Mouse (Mus musculus): ENCODE data around the gene Gm20388.

The Gm20388 gene

GRCm38 (mm10) chr8:122902581-122902980, 2991.9 kb downstream of the Gm20388 start:
- no peak for DNase-seq

GRCm38 (mm10) chr8:122903002-122903401, 2992.4 kb downstream of the Gm20388 start:
- DNase-seq: no peak

- no peak for DNase-seq
Observed at GRCm38 (mm10) chr8:122904496-122904895, 2993.9 kb downstream of the Gm20388 start.

GRCm38 (mm10) chr8:122905346-122905745, 2994.7 kb downstream of the Gm20388 start:
- DNase-seq: no peak

- DNase-seq: peak; percentile 91
Observed at GRCm38 (mm10) chr8:122906463-122907021, 2995.9 kb downstream of the Gm20388 start.

- no peak for DNase-seq
Observed at GRCm38 (mm10) chr8:122912150-122912549, 3001.5 kb downstream of the Gm20388 start.

GRCm38 (mm10) chr8:122912871-122913270, 3002.2 kb downstream of the Gm20388 start:
- no peak for DNase-seq

GRCm38 (mm10) chr8:122916766-122917165, 3006.1 kb downstream of the Gm20388 start:
- no peak for DNase-seq

GRCm38 (mm10) chr8:122917531-122918392, 3007.1 kb downstream of the Gm20388 start:
- DNase-seq: peak; percentile 67

- no peak for DNase-seq
Observed at GRCm38 (mm10) chr8:122918438-122919107, 3007.9 kb downstream of the Gm20388 start.

- no peak for DNase-seq
Observed at GRCm38 (mm10) chr8:122920890-122921289, 3010.2 kb downstream of the Gm20388 start.

- no peak for DNase-seq
Observed at GRCm38 (mm10) chr8:122922945-122923344, 3012.3 kb downstream of the Gm20388 start.

GRCm38 (mm10) chr8:122923431-122924090, 3012.9 kb downstream of the Gm20388 start:
- DNase-seq: no peak

GRCm38 (mm10) chr8:122924091-122924490, 3013.4 kb downstream of the Gm20388 start:
- no peak for DNase-seq

GRCm38 (mm10) chr8:122925939-122926722, 3015.5 kb downstream of the Gm20388 start:
- DNase-seq: no peak

GRCm38 (mm10) chr8:122926782-122927181, 3016.1 kb downstream of the Gm20388 start:
- DNase-seq: no peak

- DNase-seq: no peak
Observed at GRCm38 (mm10) chr8:122927841-122928240, 3017.2 kb downstream of the Gm20388 start.

- DNase-seq: no peak
Observed at GRCm38 (mm10) chr8:122928631-122929224, 3018.1 kb downstream of the Gm20388 start.

- DNase-seq: no peak
Observed at GRCm38 (mm10) chr8:122931834-122932560, 3021.4 kb downstream of the Gm20388 start.

GRCm38 (mm10) chr8:122932561-122932959, 3021.9 kb downstream of the Gm20388 start:
- DNase-seq: no peak

- DNase-seq: no peak
Observed at GRCm38 (mm10) chr8:122933973-122934372, 3023.3 kb downstream of the Gm20388 start.
